Mouse (Mus musculus) megakaryocyte progenitor cell, adult 5-6 weeks (primary cell): ENCODE measurements at regions not wholly inside any gene's neighbourhood (a gene's known extent, or its start where the extent isn't known, plus 50 kb on each side); places are given as distances from the start of the nearest gene placed in this dataset.
"Not testable (repeated sequence)": the region's sequence is repeated elsewhere in the genome, so short reads cannot be mapped to it uniquely, and the experiment has no call there.

ENCODE experiments used
- ATAC-seq: replicated peaks from 2 replicates; pipeline ENCODE4 v1.8.0; 2016; ENCODE audit warnings: mild to moderate bottlenecking, moderate TSS enrichment, inconsistent platforms; ENCODE audit not compliant: poor library complexity

GRCm38 (mm10) chr10:96188168-96188567 is 51.8 kb downstream of the Gm5426 start:
- peak; percentile 80 for ATAC-seq

GRCm38 (mm10) chr10:96190168-96190987 is 54.0 kb downstream of the Gm5426 start:
- ATAC-seq, result no peak

GRCm38 (mm10) chr10:96200932-96201641 is 64.7 kb downstream of the Gm5426 start:
- ATAC-seq, result peak; percentile 70

GRCm38 (mm10) chr10:96201891-96202290 is 65.5 kb downstream of the Gm5426 start:
- ATAC-seq, result no peak

- ATAC-seq, result no peak
Observed at GRCm38 (mm10) chr10:96202871-96203270, 66.5 kb downstream of the Gm5426 start.

- ATAC-seq, result peak; percentile 84
Observed at GRCm38 (mm10) chr10:96204198-96204597, 67.8 kb downstream of the Gm5426 start.

GRCm38 (mm10) chr10:96209171-96209570 is 72.8 kb downstream of the Gm5426 start:
- no peak for ATAC-seq

- peak; percentile 29; the same call in 1 of the 2 replicates for ATAC-seq
Observed at GRCm38 (mm10) chr10:96211189-96211588, 74.8 kb downstream of the Gm5426 start.

- peak; percentile 95 for ATAC-seq
Observed at GRCm38 (mm10) chr10:96213876-96214275, 77.5 kb downstream of the Gm5426 start.

GRCm38 (mm10) chr10:96214285-96214684 is 77.9 kb downstream of the Gm5426 start:
- 0 out of 2 replicates have a peak, but pooled peaks have one; percentile 1 for ATAC-seq

- ATAC-seq, result no peak
Observed at GRCm38 (mm10) chr10:96214946-96215345, 78.5 kb downstream of the Gm5426 start.

GRCm38 (mm10) chr10:96220731-96221130 is 84.3 kb downstream of the Gm5426 start:
- ATAC-seq, result no peak

GRCm38 (mm10) chr10:96230391-96230790 is 94.0 kb downstream of the Gm5426 start:
- ATAC-seq, result peak; percentile 76

GRCm38 (mm10) chr10:96231309-96231708 is 94.9 kb downstream of the Gm5426 start:
- ATAC-seq, result no peak

- ATAC-seq, result no peak
Observed at GRCm38 (mm10) chr10:96232889-96233288, 96.5 kb downstream of the Gm5426 start.

- ATAC-seq, result no peak
Observed at GRCm38 (mm10) chr10:96234564-96235412, 98.4 kb downstream of the Gm5426 start.

GRCm38 (mm10) chr10:96236031-96236430 is 99.6 kb downstream of the Gm5426 start:
- not testable (repeated sequence) for ATAC-seq

- no peak for ATAC-seq
Observed at GRCm38 (mm10) chr10:96236777-96237373, 100.5 kb downstream of the Gm5426 start.

GRCm38 (mm10) chr10:96237572-96238130 is 101.2 kb downstream of the Gm5426 start:
- ATAC-seq, result no peak

GRCm38 (mm10) chr10:96238251-96238650 is 101.8 kb downstream of the Gm5426 start:
- peak; percentile 84 for ATAC-seq
